Mouse (Mus musculus) embryonic facial prominence, embryonic 12.5 days (tissue): Measurements from ENCODE around the gene Galntl6. TPM values are rescaled to one million over a fixed set of nuclear protein-coding genes. Genes with fewer than 3 reads are reported as not detected.

Experiments used
- ATAC-seq: fragments of 200-750 bp; cut with Nextera tagmentation; 2 replicates; pipeline ENCODE4 v1.8.0; 2017; ENCODE audit not compliant: insufficient number of reproducible peaks, insufficient read depth, low FRiP score, low TSS enrichment
- H3K27ac ChIP-seq: fragments of 300-500 bp; sonication (generic); 2 replicates; pipeline ENCODE4 v1.5.1; 2016; ENCODE audit warnings: mild to moderate bottlenecking
- H3K27me3 ChIP-seq: fragments of 300-500 bp; sonication (generic); 2 replicates; pipeline ENCODE4 v1.6.1; 2016; ENCODE audit warnings: mild to moderate bottlenecking, moderate library complexity
- H3K36me3 ChIP-seq: fragments of 300-500 bp; sonication (generic); 2 replicates; pipeline ENCODE4 v1.6.1; 2016; ENCODE audit warnings: mild to moderate bottlenecking
- H3K4me1 ChIP-seq: fragments of 300-500 bp; sonication (generic); 2 replicates; pipeline ENCODE4 v1.6.1; 2016
- H3K4me2 ChIP-seq: fragments of 300-500 bp; sonication (generic); replicated peaks from 2 replicates; pipeline ENCODE4 v1.6.1; 2016; ENCODE audit warnings: mild to moderate bottlenecking, moderate library complexity
- H3K4me3 ChIP-seq: fragments of 300-500 bp; sonication (generic); 2 replicates; pipeline ENCODE4 v1.5.1; 2016; ENCODE audit warnings: mild to moderate bottlenecking
- H3K9ac ChIP-seq: fragments of 300-500 bp; sonication (generic); 2 replicates; pipeline ENCODE4 v1.6.1; 2016; ENCODE audit warnings: mild to moderate bottlenecking, moderate library complexity
- H3K9me3 ChIP-seq: fragments of 300-500 bp; sonication (generic); 2 replicates; pipeline ENCODE4 v1.6.1; 2016; ENCODE audit warnings: mild to moderate bottlenecking, moderate library complexity
- WGBS: fragments of 180-500 bp; shearing (Covaris S2); methylation state at CpG from one replicate; pipeline ENCODE4 v1.1.7; 2016; 5-methylcytosine and 5-hydroxymethylcytosine counted together
- polyA plus RNA-seq: library from polyadenylated mRNA; unstranded; fragments of >200 nt; fragmentation: Nextera tagmentation; extraction: Ambion mirVana; gene quantifications from 2 replicates; pipeline ENCODE4 v1.2.1, GENCODE M21; 2016

Gene Galntl6
- polyA plus RNA-seq, 1 experiment from 2014 or later = 2.0 TPM

GRCm38 (mm10) chr8:57890159-57890558, 1022.3 kb downstream of the Galntl6 start:
- Histone ChIP-seq H3K4me2 (no peak overlapping the region), H3K27ac (no peak overlapping the region), H3K9me3 (no peaks in the 10 kb centered on the region), H3K9ac (no peak overlapping the region), H3K4me1 (no peaks in the 10 kb centered on the region), H3K27me3 (no peaks in the 10 kb centered on the region), H3K36me3 (no peaks in the 10 kb centered on the region), H3K4me3 (no peak overlapping the region)
- ATAC-seq = no peak
- 48% methylated on average over 4 of the region's 4 CpGs for WGBS

- Histone ChIP-seq H3K9ac (no peak overlapping the region), H3K27ac (no peak overlapping the region), H3K4me1 (no peaks in the 10 kb centered on the region), H3K9me3 (no peaks in the 10 kb centered on the region), H3K4me2 (no peak overlapping the region), H3K36me3 (no peaks in the 10 kb centered on the region), H3K4me3 (no peak overlapping the region), H3K27me3 (no peaks in the 10 kb centered on the region)
- ATAC-seq = no peak
These were observed 1023.6 kb downstream of the Galntl6 start for GRCm38 (mm10) chr8:57888831-57889230.

- Histone ChIP-seq H3K4me3 (no peak overlapping the region), H3K4me2 (no peak overlapping the region), H3K27me3 (no peaks in the 10 kb centered on the region), H3K9me3 (no peaks in the 10 kb centered on the region), H3K4me1 (no peaks in the 10 kb centered on the region), H3K27ac (no peak overlapping the region), H3K36me3 (no peaks in the 10 kb centered on the region), H3K9ac (no peak overlapping the region)
- 69% methylated on average over 11 of the region's 11 CpGs for WGBS
- no peak for ATAC-seq
These were observed 1033.0 kb downstream of the Galntl6 start for GRCm38 (mm10) chr8:57879452-57879851.

GRCm38 (mm10) chr8:57849074-57849473, 1063.4 kb downstream of the Galntl6 start:
- Histone ChIP-seq H3K27ac (no peak overlapping the region), H3K27me3 (no peaks in the 10 kb centered on the region), H3K36me3 (no peaks in the 10 kb centered on the region), H3K9me3 (no peaks in the 10 kb centered on the region), H3K4me3 (no peak overlapping the region), H3K4me2 (no peak overlapping the region), H3K4me1 (no peaks in the 10 kb centered on the region), H3K9ac (no peak overlapping the region)
- no peak for ATAC-seq

GRCm38 (mm10) chr8:57843461-57843860, 1069.0 kb downstream of the Galntl6 start:
- Histone ChIP-seq H3K27ac (no peak overlapping the region), H3K36me3 (no peaks in the 10 kb centered on the region), H3K4me1 (no peaks in the 10 kb centered on the region), H3K4me2 (no peak overlapping the region), H3K4me3 (no peak overlapping the region), H3K9ac (no peak overlapping the region), H3K27me3 (no peaks in the 10 kb centered on the region), H3K9me3 (no peaks in the 10 kb centered on the region)
- WGBS = 61% methylated on average over 5 of the region's 5 CpGs
- ATAC-seq = no peak

GRCm38 (mm10) chr8:57842462-57843391, 1069.7 kb downstream of the Galntl6 start:
- Histone ChIP-seq H3K27me3 (no peaks in the 10 kb centered on the region), H3K36me3 (no peaks in the 10 kb centered on the region), H3K9me3 (no peaks in the 10 kb centered on the region), H3K4me3 (no peak overlapping the region), H3K9ac (no peak overlapping the region), H3K4me2 (no peak overlapping the region), H3K27ac (no peak overlapping the region), H3K4me1 (no peaks in the 10 kb centered on the region)
- no peak for ATAC-seq
- 70% methylated on average over 13 of the region's 13 CpGs for WGBS

GRCm38 (mm10) chr8:57841446-57841845, 1071.0 kb downstream of the Galntl6 start:
- WGBS = 82% methylated on average over 4 of the region's 4 CpGs
- Histone ChIP-seq H3K4me3 (no peak overlapping the region), H3K9me3 (no peaks in the 10 kb centered on the region), H3K27me3 (no peaks in the 10 kb centered on the region), H3K36me3 (no peaks in the 10 kb centered on the region), H3K4me1 (no peaks in the 10 kb centered on the region), H3K9ac (no peak overlapping the region), H3K27ac (no peak overlapping the region), H3K4me2 (no peak overlapping the region)
- ATAC-seq = no peak

- no peak for ATAC-seq
- Histone ChIP-seq H3K4me2 (peak overlapping the region; percentile 10), H3K36me3 (no peaks in the 10 kb centered on the region), H3K9ac (no peak overlapping the region), H3K4me3 (no peak overlapping the region), H3K27ac (no peak overlapping the region), H3K4me1 (no peaks in the 10 kb centered on the region), H3K27me3 (no peaks in the 10 kb centered on the region), H3K9me3 (no peaks in the 10 kb centered on the region)
- WGBS = 61% methylated on average over 8 of the region's 8 CpGs
These were observed 1075.1 kb downstream of the Galntl6 start for GRCm38 (mm10) chr8:57837384-57837783.

- H3K4me1 ChIP-seq = no peaks in the 10 kb centered on the region
- no peaks in the 10 kb centered on the region for H3K9me3 ChIP-seq
- ATAC-seq = no peak
- no peak overlapping the region for H3K4me3 ChIP-seq
- H3K27ac ChIP-seq = no peak overlapping the region
- H3K4me2 ChIP-seq = peak overlapping the region; percentile 10
- no peaks in the 10 kb centered on the region for H3K36me3 ChIP-seq
- H3K9ac ChIP-seq = no peak overlapping the region
- 40% methylated on average over 11 of the region's 11 CpGs for WGBS
- H3K27me3 ChIP-seq = no peaks in the 10 kb centered on the region
These were observed 1075.5 kb downstream of the Galntl6 start for GRCm38 (mm10) chr8:57836981-57837380.

- no peaks in the 10 kb centered on the region for H3K27me3 ChIP-seq
- H3K4me3 ChIP-seq = no peak overlapping the region
- H3K36me3 ChIP-seq = no peaks in the 10 kb centered on the region
- no peak for ATAC-seq
- 83% methylated on average over 15 of the region's 15 CpGs for WGBS
- no peak overlapping the region for H3K27ac ChIP-seq
- no peaks in the 10 kb centered on the region for H3K9me3 ChIP-seq
- no peaks in the 10 kb centered on the region for H3K4me1 ChIP-seq
- H3K4me2 ChIP-seq = no peak overlapping the region
- no peak overlapping the region for H3K9ac ChIP-seq
These were observed 1076.1 kb downstream of the Galntl6 start for GRCm38 (mm10) chr8:57836201-57836883.

- no peaks in the 10 kb centered on the region for H3K27me3 ChIP-seq
- no peaks in the 10 kb centered on the region for H3K36me3 ChIP-seq
- no peak overlapping the region for H3K27ac ChIP-seq
- no peaks in the 10 kb centered on the region for H3K4me1 ChIP-seq
- 64% methylated on average over 7 of the region's 7 CpGs for WGBS
- no peaks in the 10 kb centered on the region for H3K9me3 ChIP-seq
- H3K4me2 ChIP-seq = no peak overlapping the region
- H3K9ac ChIP-seq = no peak overlapping the region
- no peak overlapping the region for H3K4me3 ChIP-seq
- ATAC-seq = no peak
These were observed 1089.3 kb downstream of the Galntl6 start for GRCm38 (mm10) chr8:57823151-57823550.

GRCm38 (mm10) chr8:57816034-57816433, 1096.4 kb downstream of the Galntl6 start:
- H3K9me3 ChIP-seq = no peaks in the 10 kb centered on the region
- no peaks in the 10 kb centered on the region for H3K27me3 ChIP-seq
- 28% methylated on average over 7 of the region's 7 CpGs for WGBS
- no peak overlapping the region for H3K27ac ChIP-seq
- H3K4me3 ChIP-seq = no peak overlapping the region
- peaks cover 8% of the 10 kb centered on the region; the same call in 1 of the 2 replicates for H3K4me1 ChIP-seq
- no peak for ATAC-seq
- H3K9ac ChIP-seq = no peak overlapping the region
- no peaks in the 10 kb centered on the region for H3K36me3 ChIP-seq
- H3K4me2 ChIP-seq = peak overlapping the region; percentile 8; the same call in 1 of the 2 replicates
